Mouse (Mus musculus): ENCODE results near the gene Skil. TPM values are rescaled to one million over a fixed set of nuclear protein-coding genes. Genes with fewer than 3 reads are reported as not detected.
A peak's percentile ranks its signal among the peaks of the same experiment; 100 is the strongest.

The Skil gene
- polyA plus RNA-seq, 1 experiment, result 13.1 TPM

GRCm38 (mm10) chr3:31145641-31146290 is 50.9 kb downstream of the Skil start:
- 8% methylated on average over 14 of the region's 14 CpGs for WGBS
- Histone ChIP-seq H3K4me3 (ENCODE audit: control insufficient read depth, insufficient read depth, low read length) (no peak overlapping the region), H3K4me1 (replicated peaks; ENCODE audit: control insufficient read depth, insufficient read depth, low read length) (peaks cover 10% of the 10 kb centered on the region; the same call in 1 of the 2 replicates), H3K27ac (ENCODE audit: control insufficient read depth, insufficient read depth, low read length) (no peak overlapping the region), H3K27me3 (ENCODE audit: control insufficient read depth, insufficient read depth, low read length) (peaks cover 7% of the 10 kb centered on the region; the same call in 1 of the 2 replicates), H3K36me3 (ENCODE audit: control insufficient read depth, insufficient read depth, low read length) (no peaks in the 10 kb centered on the region)
- TF ChIP-seq POLR2A (IDR thresholded peaks at IDR 0.05; ENCODE audit: control insufficient read depth, extremely low read depth, insufficient read depth, low read length, poor library complexity) (no peak), CTCF (IDR thresholded peaks at IDR 0.05; ENCODE audit: borderline replicate concordance, control insufficient read depth, extremely low read depth, insufficient read depth, low read length, poor library complexity) (no peak)
- peak; percentile 45 for DNase-seq

GRCm38 (mm10) chr3:31148595-31148994 is 53.7 kb downstream of the Skil start:
- peaks cover 7% of the 10 kb centered on the region; the same call in 1 of the 2 replicates for H3K27me3 ChIP-seq (ENCODE audit: control insufficient read depth, insufficient read depth, low read length)
- no peak overlapping the region for H3K27ac ChIP-seq (ENCODE audit: control insufficient read depth, insufficient read depth, low read length)
- peaks cover 10% of the 10 kb centered on the region; the same call in 1 of the 2 replicates for H3K4me1 ChIP-seq (replicated peaks; ENCODE audit: control insufficient read depth, insufficient read depth, low read length)
- no peak overlapping the region for H3K4me3 ChIP-seq (ENCODE audit: control insufficient read depth, insufficient read depth, low read length)
- WGBS, result 89% methylated on average over 7 of the region's 7 CpGs
- TF ChIP-seq CTCF (IDR thresholded peaks at IDR 0.05; ENCODE audit: borderline replicate concordance, control insufficient read depth, extremely low read depth, insufficient read depth, low read length, poor library complexity) (no peak), POLR2A (IDR thresholded peaks at IDR 0.05; ENCODE audit: control insufficient read depth, extremely low read depth, insufficient read depth, low read length, poor library complexity) (no peak)
- H3K36me3 ChIP-seq (ENCODE audit: control insufficient read depth, insufficient read depth, low read length), result no peaks in the 10 kb centered on the region
- DNase-seq, result no peak

GRCm38 (mm10) chr3:31149706-31150105 is 54.8 kb downstream of the Skil start, which contains the start of gene Cldn11:
Gene Cldn11, plus strand, starts transcription at chr3:31149920.
- peak; percentile 23 for DNase-seq
- peaks cover 10% of the 10 kb centered on the region; the same call in 1 of the 2 replicates for H3K4me1 ChIP-seq (replicated peaks; ENCODE audit: control insufficient read depth, insufficient read depth, low read length)
- H3K4me3 ChIP-seq (ENCODE audit: control insufficient read depth, insufficient read depth, low read length), result no peak within 1 kb of the TSS
- WGBS, result 2% methylated on average over 31 of the region's 33 CpGs
- no peak within 1 kb of the TSS for H3K27ac ChIP-seq (ENCODE audit: control insufficient read depth, insufficient read depth, low read length)
- no peak for TF ChIP-seq POLR2A (IDR thresholded peaks at IDR 0.05; ENCODE audit: control insufficient read depth, extremely low read depth, insufficient read depth, low read length, poor library complexity)
- no peak for TF ChIP-seq CTCF (IDR thresholded peaks at IDR 0.05; ENCODE audit: borderline replicate concordance, control insufficient read depth, extremely low read depth, insufficient read depth, low read length, poor library complexity)
- no peaks in the 10 kb centered on the region for H3K36me3 ChIP-seq (ENCODE audit: control insufficient read depth, insufficient read depth, low read length)
- H3K27me3 ChIP-seq (ENCODE audit: control insufficient read depth, insufficient read depth, low read length), result peaks cover 7% of the 10 kb centered on the region; the same call in 1 of the 2 replicates

GRCm38 (mm10) chr3:31152108-31152507 is 57.2 kb downstream of the Skil start:
- 76% methylated on average over 6 of the region's 6 CpGs for WGBS
- Histone ChIP-seq H3K4me1 (replicated peaks; ENCODE audit: control insufficient read depth, insufficient read depth, low read length) (peaks cover 8% of the 10 kb centered on the region; the same call in 1 of the 2 replicates), H3K27me3 (ENCODE audit: control insufficient read depth, insufficient read depth, low read length) (peaks cover 7% of the 10 kb centered on the region; the same call in 1 of the 2 replicates), H3K4me3 (ENCODE audit: control insufficient read depth, insufficient read depth, low read length) (no peak overlapping the region), H3K36me3 (ENCODE audit: control insufficient read depth, insufficient read depth, low read length) (no peaks in the 10 kb centered on the region), H3K27ac (ENCODE audit: control insufficient read depth, insufficient read depth, low read length) (no peak overlapping the region)
- DNase-seq, result no peak
- TF ChIP-seq CTCF (IDR thresholded peaks at IDR 0.05; ENCODE audit: borderline replicate concordance, control insufficient read depth, extremely low read depth, insufficient read depth, low read length, poor library complexity) (no peak), POLR2A (IDR thresholded peaks at IDR 0.05; ENCODE audit: control insufficient read depth, extremely low read depth, insufficient read depth, low read length, poor library complexity) (no peak)

GRCm38 (mm10) chr3:31156126-31156525 is 61.3 kb downstream of the Skil start:
- Histone ChIP-seq H3K4me3 (ENCODE audit: control insufficient read depth, insufficient read depth, low read length) (no peak overlapping the region), H3K4me1 (replicated peaks; ENCODE audit: control insufficient read depth, insufficient read depth, low read length) (no peaks in the 10 kb centered on the region), H3K27me3 (ENCODE audit: control insufficient read depth, insufficient read depth, low read length) (no peaks in the 10 kb centered on the region), H3K27ac (ENCODE audit: control insufficient read depth, insufficient read depth, low read length) (no peak overlapping the region), H3K36me3 (ENCODE audit: control insufficient read depth, insufficient read depth, low read length) (no peaks in the 10 kb centered on the region)
- 93% methylated on average over 3 of the region's 3 CpGs for WGBS
- no peak for DNase-seq
- no peak for TF ChIP-seq POLR2A (IDR thresholded peaks at IDR 0.05; ENCODE audit: control insufficient read depth, extremely low read depth, insufficient read depth, low read length, poor library complexity)
- TF ChIP-seq CTCF (IDR thresholded peaks at IDR 0.05; ENCODE audit: borderline replicate concordance, control insufficient read depth, extremely low read depth, insufficient read depth, low read length, poor library complexity), result no peak

- no peak for DNase-seq
- TF ChIP-seq CTCF (IDR thresholded peaks at IDR 0.05; ENCODE audit: borderline replicate concordance, control insufficient read depth, extremely low read depth, insufficient read depth, low read length, poor library complexity) (no peak), POLR2A (IDR thresholded peaks at IDR 0.05; ENCODE audit: control insufficient read depth, extremely low read depth, insufficient read depth, low read length, poor library complexity) (no peak)
- Histone ChIP-seq H3K27ac (ENCODE audit: control insufficient read depth, insufficient read depth, low read length) (no peak overlapping the region), H3K4me3 (ENCODE audit: control insufficient read depth, insufficient read depth, low read length) (no peak overlapping the region), H3K27me3 (ENCODE audit: control insufficient read depth, insufficient read depth, low read length) (no peaks in the 10 kb centered on the region), H3K36me3 (ENCODE audit: control insufficient read depth, insufficient read depth, low read length) (no peaks in the 10 kb centered on the region), H3K4me1 (replicated peaks; ENCODE audit: control insufficient read depth, insufficient read depth, low read length) (no peaks in the 10 kb centered on the region)
- WGBS, result 79% methylated on average over 15 of the region's 15 CpGs
These were observed 62.9 kb downstream of the Skil start for GRCm38 (mm10) chr3:31157776-31158175.
